Mouse (Mus musculus) ES-E14 (cell line): ENCODE data around the gene Ptprk.

Experiments
- CHD2 ChIP-seq: IDR thresholded peaks from 2 replicates; pipeline ENCODE4 v1.6.1; 2014; ENCODE audit warnings: mild to moderate bottlenecking, low read depth, low read length, inconsistent platforms
- HCFC1 ChIP-seq: IDR thresholded peaks from 2 replicates; pipeline ENCODE4 v1.6.1; 2012; ENCODE audit warnings: low read length, inconsistent platforms, borderline replicate concordance; ENCODE audit not compliant: insufficient read depth
- MAFK ChIP-seq: IDR thresholded peaks from 2 replicates; pipeline ENCODE4 v1.6.1; 2014; ENCODE audit warnings: mild to moderate bottlenecking, low read depth, low read length, inconsistent platforms; ENCODE audit not compliant: insufficient read depth
- ZC3H11A ChIP-seq: IDR thresholded peaks from 2 replicates; pipeline ENCODE4 v1.6.1; 2012; ENCODE audit warnings: low read depth, mild to moderate bottlenecking, inconsistent platforms, low read length, borderline replicate concordance
- ZNF384 ChIP-seq: IDR thresholded peaks from 2 replicates; pipeline ENCODE4 v1.6.1; 2012; ENCODE audit warnings: low read depth, low read length, inconsistent platforms

DNA sequence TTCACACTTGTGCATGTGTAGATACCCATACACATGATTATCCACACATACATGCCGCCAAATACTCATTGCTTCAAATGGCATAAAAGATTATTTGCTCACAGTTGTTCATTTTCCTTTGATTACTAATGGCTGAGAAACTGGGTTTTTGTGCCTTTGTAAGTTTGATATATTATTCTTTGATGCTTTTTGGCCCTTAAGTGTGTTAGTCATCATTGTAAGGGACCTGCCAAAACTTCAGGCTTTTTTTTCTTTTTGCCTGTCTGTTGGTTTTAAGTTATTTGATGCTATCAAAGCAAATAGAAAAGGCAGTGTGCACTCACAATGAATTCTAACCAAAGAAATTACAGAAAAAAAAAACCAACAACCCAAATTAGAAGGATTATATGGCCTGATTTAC lies 38.2 kb upstream of the Ptprk start:
- TF ChIP-seq CHD2 (no peak), MAFK (no peak), ZC3H11A (no peak), ZNF384 (no peak), HCFC1 (no peak)
